Mouse (Mus musculus) embryonic facial prominence, embryonic 12.5 days (tissue): Measurements from ENCODE around the gene Akap8l. TPM values are rescaled to one million over a fixed set of nuclear protein-coding genes. Genes with fewer than 3 reads are reported as not detected.
A peak's percentile ranks its signal among the peaks of the same experiment; 100 is the strongest.

Experiments
- ATAC-seq: fragments of 200-750 bp; cut with Nextera tagmentation; 2 replicates; pipeline ENCODE4 v1.8.0; 2017; ENCODE audit not compliant: insufficient number of reproducible peaks, insufficient read depth, low FRiP score, low TSS enrichment
- H3K27ac ChIP-seq: fragments of 300-500 bp; sonication (generic); 2 replicates; pipeline ENCODE4 v1.5.1; 2016; ENCODE audit warnings: mild to moderate bottlenecking
- H3K27me3 ChIP-seq: fragments of 300-500 bp; sonication (generic); 2 replicates; pipeline ENCODE4 v1.6.1; 2016; ENCODE audit warnings: mild to moderate bottlenecking, moderate library complexity
- H3K36me3 ChIP-seq: fragments of 300-500 bp; sonication (generic); 2 replicates; pipeline ENCODE4 v1.6.1; 2016; ENCODE audit warnings: mild to moderate bottlenecking
- H3K4me1 ChIP-seq: fragments of 300-500 bp; sonication (generic); 2 replicates; pipeline ENCODE4 v1.6.1; 2016
- H3K4me2 ChIP-seq: fragments of 300-500 bp; sonication (generic); replicated peaks from 2 replicates; pipeline ENCODE4 v1.6.1; 2016; ENCODE audit warnings: mild to moderate bottlenecking, moderate library complexity
- H3K4me3 ChIP-seq: fragments of 300-500 bp; sonication (generic); 2 replicates; pipeline ENCODE4 v1.5.1; 2016; ENCODE audit warnings: mild to moderate bottlenecking
- H3K9ac ChIP-seq: fragments of 300-500 bp; sonication (generic); 2 replicates; pipeline ENCODE4 v1.6.1; 2016; ENCODE audit warnings: mild to moderate bottlenecking, moderate library complexity
- H3K9me3 ChIP-seq: fragments of 300-500 bp; sonication (generic); 2 replicates; pipeline ENCODE4 v1.6.1; 2016; ENCODE audit warnings: mild to moderate bottlenecking, moderate library complexity
- WGBS: fragments of 180-500 bp; shearing (Covaris S2); methylation state at CpG from one replicate; pipeline ENCODE4 v1.1.7; 2016; 5-methylcytosine and 5-hydroxymethylcytosine counted together
- polyA plus RNA-seq: library from polyadenylated mRNA; unstranded; fragments of >200 nt; fragmentation: Nextera tagmentation; extraction: Ambion mirVana; gene quantifications from 2 replicates; pipeline ENCODE4 v1.2.1, GENCODE M21; 2016

The Akap8l gene
- polyA plus RNA-seq, 1 experiment from 2014 or later, result 107 TPM

DNA sequence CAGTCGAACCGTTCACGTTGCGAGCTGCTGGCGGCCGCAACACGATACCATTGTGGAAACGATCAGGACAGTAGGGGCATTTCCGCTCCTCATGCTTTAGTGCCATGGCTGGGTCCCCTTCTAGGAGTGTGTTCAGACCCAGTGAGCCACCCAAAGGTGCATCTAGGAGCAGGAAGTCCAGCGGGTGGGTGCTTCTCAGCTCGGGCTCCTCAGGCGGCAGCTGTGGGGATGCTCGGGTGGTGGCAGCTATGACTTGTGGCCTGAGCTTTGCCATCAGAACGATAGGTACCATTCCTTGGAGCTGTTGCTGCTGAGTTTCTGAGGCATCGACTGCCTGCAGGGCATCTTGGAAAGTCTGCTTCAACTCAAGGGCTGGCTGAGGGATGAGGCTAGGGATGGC lies 26.1 kb upstream of the Akap8l start:
- WGBS, result 85% methylated on average over 15 of the region's 15 CpGs
- Histone ChIP-seq H3K4me2 (no peak overlapping the region), H3K9me3 (no peaks in the 10 kb centered on the region), H3K9ac (no peak overlapping the region), H3K36me3 (peaks cover 14% of the 10 kb centered on the region; the same call in 1 of the 2 replicates), H3K4me1 (no peaks in the 10 kb centered on the region), H3K27me3 (no peaks in the 10 kb centered on the region), H3K27ac (0 out of 2 replicates have a peak overlapping the region, but pooled peaks have one; percentile 11), H3K4me3 (no peak overlapping the region)
- ATAC-seq, result no peak

DNA sequence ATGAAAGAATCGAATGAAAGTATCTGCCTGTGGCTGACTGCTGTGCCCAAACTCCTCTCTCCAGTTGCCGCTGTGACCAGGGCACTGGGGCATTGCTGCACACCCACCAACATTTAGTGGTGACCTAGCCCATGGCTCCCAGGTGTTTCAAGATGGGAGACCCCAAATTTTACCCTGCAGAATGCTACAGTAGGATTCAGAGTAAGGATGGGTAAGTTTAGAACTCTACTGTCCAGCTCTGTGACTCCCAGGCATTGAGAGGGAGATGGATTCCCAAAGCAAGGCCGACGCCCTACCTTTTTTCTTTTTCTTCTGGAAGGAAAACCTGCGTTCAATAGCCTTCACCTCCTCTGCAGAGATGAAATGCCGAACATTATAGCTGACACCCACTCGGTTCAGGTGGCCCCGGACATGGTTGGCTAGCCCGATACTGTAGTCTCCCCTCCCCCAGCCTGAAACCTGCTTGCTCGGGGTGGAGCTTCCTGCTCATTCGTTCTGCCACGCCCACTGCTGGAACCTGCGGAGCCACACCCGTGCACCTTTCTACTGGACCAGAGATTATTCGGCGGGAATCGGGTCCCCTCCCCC lies 18.7 kb upstream of the Akap8l start:
- Histone ChIP-seq H3K4me2 (peak overlapping the region; percentile 43), H3K27me3 (no peaks in the 10 kb centered on the region), H3K9me3 (no peaks in the 10 kb centered on the region), H3K27ac (no peak overlapping the region), H3K4me1 (peaks cover 6% of the 10 kb centered on the region; the same call in 1 of the 2 replicates), H3K4me3 (peak overlapping the region; percentile 27), H3K9ac (no peak overlapping the region), H3K36me3 (0 out of 2 replicates have a peak, but pooled peaks cover 7% of the 10 kb centered on the region)
- WGBS, result 10% methylated on average over 13 of the region's 17 CpGs
- peak; percentile 49; the same call in 1 of the 2 replicates for ATAC-seq

DNA sequence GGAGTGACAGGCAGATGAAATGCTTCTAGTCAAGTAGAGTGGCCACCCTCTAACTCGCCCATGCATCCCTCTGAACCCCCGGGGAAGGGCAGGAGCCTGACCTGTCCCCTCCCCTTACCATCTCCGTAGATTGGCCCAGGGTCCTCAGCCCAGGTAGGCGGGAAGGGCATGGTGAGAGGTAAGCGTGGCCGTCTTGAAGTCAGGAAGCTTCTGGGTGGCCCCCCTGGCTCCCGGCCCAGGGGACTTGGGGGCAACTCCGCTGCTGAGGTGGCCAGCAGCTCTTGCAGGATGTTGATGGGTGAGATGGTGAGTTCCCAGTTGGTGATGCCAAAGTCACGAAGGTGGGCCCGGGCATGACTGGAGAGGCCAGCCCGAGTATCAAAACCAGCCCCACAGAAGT lies 17.3 kb upstream of the Akap8l start:
- Histone ChIP-seq H3K4me1 (peaks cover 14% of the 10 kb centered on the region), H3K4me3 (no peak overlapping the region), H3K36me3 (0 out of 2 replicates have a peak, but pooled peaks cover 7% of the 10 kb centered on the region), H3K9me3 (no peaks in the 10 kb centered on the region), H3K27ac (no peak overlapping the region), H3K9ac (no peak overlapping the region), H3K27me3 (no peaks in the 10 kb centered on the region), H3K4me2 (no peak overlapping the region)
- ATAC-seq, result no peak
- 85% methylated on average over 11 of the region's 11 CpGs for WGBS

DNA sequence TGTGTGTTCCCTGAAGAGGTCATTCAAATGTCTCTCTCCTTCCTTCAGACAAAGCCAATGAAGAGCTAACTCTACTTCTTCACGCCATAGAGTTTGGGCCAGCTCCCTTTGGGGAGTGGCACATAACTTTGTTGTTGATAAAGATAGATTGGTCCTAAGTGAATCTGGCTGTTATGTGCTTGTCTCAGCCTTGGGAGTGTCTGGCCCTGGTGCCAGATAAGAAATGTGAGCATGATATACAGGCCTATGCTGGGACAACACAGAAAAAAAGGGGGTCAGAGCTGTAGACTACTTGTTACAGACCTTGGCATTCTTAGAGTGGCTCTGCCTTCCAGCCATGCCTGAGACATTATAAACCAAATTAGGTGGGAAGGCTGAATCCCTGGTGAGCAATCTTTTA lies 14.9 kb upstream of the Akap8l start:
- Histone ChIP-seq H3K9me3 (no peaks in the 10 kb centered on the region), H3K27me3 (no peaks in the 10 kb centered on the region), H3K4me3 (no peak overlapping the region), H3K4me1 (peaks cover 17% of the 10 kb centered on the region), H3K9ac (no peak overlapping the region), H3K36me3 (peaks cover 27% of the 10 kb centered on the region), H3K27ac (no peak overlapping the region), H3K4me2 (no peak overlapping the region; the same call in 1 of the 2 replicates)
- 80% methylated on average over 1 of the region's 1 CpGs for WGBS
- no peak for ATAC-seq

DNA sequence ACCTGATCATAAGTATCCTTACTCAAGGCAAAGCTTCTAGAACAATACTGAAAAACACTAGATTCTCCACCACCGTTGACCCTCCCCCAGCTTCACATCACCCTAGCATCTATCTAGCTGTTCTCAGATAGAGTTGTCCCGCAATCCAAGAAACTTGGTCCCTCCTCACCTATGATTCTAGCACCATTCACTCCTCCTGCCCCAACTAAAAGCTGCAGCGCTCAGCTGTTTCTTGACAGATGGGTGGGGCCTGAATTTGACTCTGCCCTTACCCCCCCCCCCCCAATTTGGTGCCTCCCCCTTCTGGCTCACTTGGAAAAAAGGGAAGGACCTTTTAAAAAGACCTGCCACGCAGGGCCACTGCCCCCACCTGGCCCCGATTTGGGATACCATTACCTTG lies 14.4 kb upstream of the Akap8l start:
- Histone ChIP-seq H3K9ac (peak overlapping the region; percentile 98), H3K4me3 (peak overlapping the region; percentile 93), H3K9me3 (no peaks in the 10 kb centered on the region), H3K27ac (peak overlapping the region; percentile 76), H3K36me3 (peaks cover 31% of the 10 kb centered on the region), H3K27me3 (no peaks in the 10 kb centered on the region), H3K4me2 (peak overlapping the region; percentile 84), H3K4me1 (peaks cover 17% of the 10 kb centered on the region)
- ATAC-seq, result peak; percentile 1; the same call in 1 of the 2 replicates
- WGBS, result 48% methylated on average over 5 of the region's 5 CpGs

DNA sequence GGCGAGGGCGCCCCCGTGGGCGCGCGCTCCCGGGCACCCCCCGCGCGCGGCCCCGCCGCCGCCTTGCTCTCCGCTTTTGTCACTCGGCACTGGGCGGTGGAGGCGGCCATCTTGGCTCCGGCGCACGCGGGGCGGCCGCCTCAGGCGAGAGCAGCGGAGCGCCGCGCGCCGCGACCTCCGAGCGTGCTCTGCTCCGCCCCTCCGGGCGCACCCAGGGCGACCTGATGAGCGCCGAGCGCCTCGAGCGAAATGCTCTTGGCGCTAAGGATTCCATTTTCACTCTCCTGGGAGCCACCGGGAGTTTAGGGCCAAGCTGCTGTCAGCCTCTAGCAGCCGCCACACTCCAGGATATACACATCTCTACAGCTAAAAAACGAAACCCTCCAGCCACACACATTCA lies 13.9 kb upstream of the Akap8l start:
- Histone ChIP-seq H3K27ac (peak overlapping the region; percentile 76), H3K9me3 (no peaks in the 10 kb centered on the region), H3K4me1 (peaks cover 17% of the 10 kb centered on the region), H3K9ac (peak overlapping the region; percentile 98), H3K27me3 (no peaks in the 10 kb centered on the region), H3K4me3 (peak overlapping the region; percentile 93), H3K4me2 (peak overlapping the region; percentile 84), H3K36me3 (peaks cover 36% of the 10 kb centered on the region)
- under 1% methylated on average over 41 of the region's 47 CpGs for WGBS
- peak; percentile 85 for ATAC-seq

DNA sequence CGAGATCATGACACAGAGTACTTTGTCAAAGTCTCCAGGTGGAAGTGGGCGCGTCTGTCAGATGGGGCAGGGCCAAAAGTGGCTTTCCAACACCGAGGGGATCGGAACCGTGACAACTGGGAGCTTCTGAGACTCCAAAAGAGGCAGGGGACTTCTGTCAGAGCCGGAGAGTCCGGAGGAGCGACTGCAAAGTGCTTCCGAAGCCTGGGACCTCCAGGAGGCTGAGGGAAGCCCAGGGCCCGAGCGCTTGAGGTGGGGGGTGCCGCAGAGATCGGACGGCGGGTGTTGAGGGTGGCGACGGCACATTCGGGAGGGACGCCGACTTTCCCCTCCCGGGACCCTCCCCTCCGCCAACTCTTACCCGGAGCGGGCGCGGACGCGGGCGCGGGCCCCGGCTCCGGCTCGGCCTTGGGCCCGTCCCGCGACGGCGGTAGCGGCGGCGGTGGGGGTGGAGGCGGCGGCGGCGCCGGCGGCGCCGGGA lies 13.5 kb upstream of the Akap8l start:
- H3K36me3 ChIP-seq, result peaks cover 41% of the 10 kb centered on the region
- H3K4me3 ChIP-seq, result peak overlapping the region; percentile 93
- H3K9me3 ChIP-seq, result no peaks in the 10 kb centered on the region
- no peaks in the 10 kb centered on the region for H3K27me3 ChIP-seq
- peak overlapping the region; percentile 76 for H3K27ac ChIP-seq
- ATAC-seq, result no peak
- H3K9ac ChIP-seq, result peak overlapping the region; percentile 98
- H3K4me1 ChIP-seq, result peaks cover 17% of the 10 kb centered on the region
- under 1% methylated on average over 33 of the region's 50 CpGs for WGBS
- H3K4me2 ChIP-seq, result peak overlapping the region; percentile 84

DNA sequence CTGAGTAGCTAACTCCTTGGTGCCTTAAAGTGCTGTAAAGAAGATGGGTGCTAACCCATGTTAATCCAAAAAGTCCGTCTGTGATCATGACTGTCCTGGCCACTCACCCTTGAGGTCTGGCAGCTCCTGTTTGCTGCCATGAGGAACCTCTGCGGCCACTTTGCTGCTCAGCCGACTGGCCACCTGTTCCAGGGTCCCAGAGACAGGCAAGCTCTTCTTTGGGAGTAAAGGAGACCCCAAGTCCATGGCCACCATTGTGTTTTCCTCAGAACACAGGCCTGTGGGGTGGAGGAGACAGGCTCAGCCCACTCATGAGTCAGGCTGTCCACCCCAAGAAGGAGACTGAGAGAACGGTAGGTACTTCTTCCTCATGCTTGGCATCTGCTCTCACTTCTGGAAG lies 12.3 kb upstream of the Akap8l start:
- Histone ChIP-seq H3K4me3 (peak overlapping the region; percentile 93), H3K36me3 (peaks cover 50% of the 10 kb centered on the region), H3K27ac (no peak overlapping the region), H3K4me1 (peaks cover 17% of the 10 kb centered on the region), H3K9me3 (no peaks in the 10 kb centered on the region), H3K9ac (peak overlapping the region; percentile 98; the same call in 1 of the 2 replicates), H3K4me2 (peak overlapping the region; percentile 84), H3K27me3 (no peaks in the 10 kb centered on the region)
- no peak for ATAC-seq
- WGBS, result 81% methylated on average over 4 of the region's 4 CpGs

DNA sequence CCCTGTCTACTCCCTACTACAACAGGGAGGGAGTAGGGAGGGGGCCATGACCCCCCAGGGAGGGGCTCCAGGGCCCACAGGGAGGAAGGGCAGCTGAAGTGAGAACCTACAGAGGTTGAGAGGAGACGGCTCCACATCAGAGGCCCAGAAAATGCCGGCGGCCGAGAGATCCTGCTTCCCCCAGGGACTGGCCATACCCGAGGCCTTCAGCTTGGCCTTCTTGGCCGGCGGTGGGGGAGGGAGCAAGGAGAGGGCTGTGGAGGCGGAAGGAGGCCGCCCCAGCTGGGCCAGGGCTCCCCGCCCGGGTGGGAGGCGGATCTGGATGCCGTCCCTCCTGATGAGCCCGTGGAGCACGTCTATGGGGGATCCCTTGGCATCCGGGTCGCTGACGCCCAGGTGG lies 9.5 kb upstream of the Akap8l start:
- Histone ChIP-seq H3K27ac (no peak overlapping the region), H3K36me3 (peaks cover 73% of the 10 kb centered on the region), H3K4me1 (peaks cover 14% of the 10 kb centered on the region), H3K27me3 (no peaks in the 10 kb centered on the region), H3K9me3 (no peaks in the 10 kb centered on the region), H3K4me2 (no peak overlapping the region), H3K4me3 (no peak overlapping the region), H3K9ac (no peak overlapping the region)
- WGBS, result 86% methylated on average over 18 of the region's 18 CpGs
- ATAC-seq, result 0 out of 2 replicates have a peak, but pooled peaks have one; percentile 12

DNA sequence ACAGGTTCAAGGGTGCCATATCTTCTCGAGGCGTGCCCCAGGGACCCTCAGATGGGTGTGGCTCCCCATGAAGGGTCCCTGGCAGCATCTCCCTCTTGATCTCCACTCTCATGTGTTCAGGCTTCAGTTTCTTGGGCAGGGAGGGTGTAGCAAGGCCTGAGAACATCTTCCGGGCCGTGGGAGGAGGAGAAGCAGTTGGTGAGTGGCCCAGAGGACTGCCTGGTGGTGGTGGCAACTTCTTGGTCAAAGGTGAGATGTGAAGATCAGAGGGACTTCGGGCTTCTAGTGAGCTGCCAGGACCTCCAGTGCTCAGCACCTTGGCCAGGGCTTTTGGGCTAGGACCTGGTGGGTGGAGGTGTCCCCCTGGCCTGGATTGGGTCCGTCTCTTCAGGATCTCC lies 8.5 kb upstream of the Akap8l start:
- H3K4me3 ChIP-seq, result no peak overlapping the region
- H3K36me3 ChIP-seq, result peaks cover 81% of the 10 kb centered on the region
- no peak overlapping the region for H3K4me2 ChIP-seq
- H3K9ac ChIP-seq, result no peak overlapping the region
- no peaks in the 10 kb centered on the region for H3K27me3 ChIP-seq
- no peak for ATAC-seq
- no peaks in the 10 kb centered on the region for H3K9me3 ChIP-seq
- no peak overlapping the region for H3K27ac ChIP-seq
- 94% methylated on average over 6 of the region's 6 CpGs for WGBS
- peaks cover 12% of the 10 kb centered on the region for H3K4me1 ChIP-seq

DNA sequence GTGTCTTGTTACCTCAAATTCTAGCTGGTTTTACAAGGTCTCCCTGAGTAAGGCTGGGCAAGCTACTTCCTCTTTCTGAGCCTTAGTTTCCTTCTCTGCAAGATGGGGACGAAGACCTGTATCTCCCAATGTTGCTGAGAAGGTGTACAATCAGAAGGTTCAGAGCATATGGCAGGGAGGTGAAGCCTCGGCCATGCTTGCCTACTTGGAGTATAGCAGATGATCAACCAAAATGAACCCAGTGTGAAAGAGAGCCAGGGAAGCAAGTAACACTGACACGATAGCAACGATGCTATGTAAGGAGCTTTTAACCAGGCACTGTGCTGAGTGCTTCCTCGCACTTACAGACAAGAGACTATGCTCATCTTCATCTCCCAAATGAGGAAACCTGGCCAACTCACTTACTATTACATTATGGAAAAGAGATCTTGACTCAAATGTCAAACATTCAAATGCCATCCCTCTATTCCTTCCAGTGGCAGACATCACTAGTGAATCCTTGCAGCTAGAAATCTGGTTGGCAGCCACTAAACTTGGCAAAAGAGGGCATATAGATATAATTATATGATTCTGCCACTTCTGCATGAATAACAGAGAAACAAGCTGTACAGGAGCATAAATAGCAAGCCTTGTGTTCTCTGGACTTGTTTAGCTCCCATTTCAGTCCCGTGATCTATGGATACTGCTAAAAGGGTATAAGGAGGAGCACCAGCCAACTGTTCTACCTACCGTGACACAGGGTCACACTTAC lies 8.0 kb upstream of the Akap8l start:
- H3K27me3 ChIP-seq, result no peaks in the 10 kb centered on the region
- no peaks in the 10 kb centered on the region for H3K9me3 ChIP-seq
- H3K4me1 ChIP-seq, result peaks cover 10% of the 10 kb centered on the region
- H3K4me2 ChIP-seq, result no peak overlapping the region
- H3K36me3 ChIP-seq, result peaks cover 87% of the 10 kb centered on the region
- WGBS, result 94% methylated on average over 7 of the region's 7 CpGs
- H3K9ac ChIP-seq, result no peak overlapping the region
- no peak overlapping the region for H3K4me3 ChIP-seq
- ATAC-seq, result no peak
- no peak overlapping the region for H3K27ac ChIP-seq
